Comparison of ENCODE assay signal across 14 mouse cellular contexts in genomic region chr11:51943500-51943841, GRCm38 (mm10). TPM values are rescaled to one million over a fixed set of nuclear protein-coding genes. Genes with fewer than 3 reads are reported as not detected.
DNase-seq lines count a peak whose midpoint lies in the region; ATAC-seq and TF ChIP-seq lines count a peak whose summit lies in the region.
"Had no signal": no experiment of that assay in that cellular context is flagged by ENCODE, and none has a peak within 500 bp of the region (broad histone marks: within the 10 kb centered on the region; RNA-seq: fewer than 3 reads in every experiment).

No protein-coding gene starts in this region.

- no peak for TF ChIP-seq POLR2A in CH12.LX (IDR thresholded peaks at IDR 0.05; ENCODE audit: low read depth, low read length)

- dilution Hi-C loops in CH12.LX (cut with MboI; ENCODE audit: extremely low pct_ligation_motif_present, extremely low pct_unique_long_range_greater_than_20kb, low sequenced_read_pairs): no loop called here

- no peak overlapping the region for H3K9ac ChIP-seq in hindbrain, embryonic 13.5 days
- H3K9ac ChIP-seq in hindbrain, embryonic 11.5 days (ENCODE audit: low read depth, low read length): no peak overlapping the region
- no peak overlapping the region for H3K9ac ChIP-seq in CH12.LX (ENCODE audit: insufficient read depth, low read depth)
- H3K9ac ChIP-seq in embryonic facial prominence, embryonic 13.5 days: no peak overlapping the region
- H3K9ac ChIP-seq in hindbrain, postnatal 0 days (replicated peaks; ENCODE audit: low read length): 0 out of 2 replicates have a peak overlapping the region, but pooled peaks have one; percentile 17

- in situ Hi-C loops in CH12.LX (cut with MboI; ENCODE audit: low pct_ligation_motif_present, low pct_unique_long_range_greater_than_20kb, low sequenced_read_pairs): no loop called here

- H3K4me1 ChIP-seq in hindbrain, embryonic 13.5 days (replicated peaks): peaks cover 20% of the 10 kb centered on the region
- peaks cover 3% of the 10 kb centered on the region; the same call in 1 of the 2 replicates for H3K4me1 ChIP-seq in hindbrain, embryonic 11.5 days (replicated peaks; ENCODE audit: control insufficient read depth, insufficient read depth, low read length)
- peaks cover 31 to 55% of the 10 kb centered on the region in 2 experiments for H3K4me1 ChIP-seq in CH12.LX (ENCODE audit: control insufficient read depth in 1 of 2, insufficient read depth in 2 of 2)
- H3K4me1 ChIP-seq in embryonic facial prominence, embryonic 13.5 days: peaks cover 22% of the 10 kb centered on the region
- peaks cover 10% of the 10 kb centered on the region; the same call in 1 of the 2 replicates for H3K4me1 ChIP-seq in hindbrain, postnatal 0 days (ENCODE audit: insufficient read depth, low read length)

- ATAC-seq in hindbrain, embryonic 13.5 days (ENCODE audit: low FRiP score): no peak
- no peak; the same call in 1 of the 2 replicates for ATAC-seq in hindbrain, embryonic 11.5 days (ENCODE audit: low FRiP score)
- no peak for ATAC-seq in embryonic facial prominence, embryonic 13.5 days (ENCODE audit: insufficient number of reproducible peaks, insufficient read depth, low FRiP score, low TSS enrichment, low read depth)
- peak; percentile 55; the same call in 1 of the 2 replicates for ATAC-seq in hindbrain, postnatal 0 days

- no peak overlapping the region for H3K4me3 ChIP-seq in hindbrain, embryonic 13.5 days
- H3K4me3 ChIP-seq in hindbrain, embryonic 11.5 days (ENCODE audit: low read depth, low read length): no peak overlapping the region
- H3K4me3 ChIP-seq in CH12.LX (replicated peaks in 1 of 3; ENCODE audit: low read depth in 2 of 3, low read length in 2 of 3, poor library complexity in 1 of 3): peak overlapping the region in 2 of 3 experiments; percentile 6 to 11
- no peak overlapping the region for H3K4me3 ChIP-seq in embryonic facial prominence, embryonic 13.5 days
- no peak overlapping the region for H3K4me3 ChIP-seq in hindbrain, postnatal 0 days (ENCODE audit: low read length)
- H3K4me3 ChIP-seq: left cerebral cortex, adult 2 months had no signal

- TF ChIP-seq RAD21 in CH12.LX (IDR thresholded peaks at IDR 0.05; ENCODE audit: low read depth, low read length): no peak

- no peaks in the 10 kb centered on the region for H3K9me3 ChIP-seq in hindbrain, embryonic 13.5 days
- H3K9me3 ChIP-seq in hindbrain, embryonic 11.5 days (ENCODE audit: control insufficient read depth, low read length): no peaks in the 10 kb centered on the region
- H3K9me3 ChIP-seq in CH12.LX (replicated peaks; ENCODE audit: low read length): peaks cover 4% of the 10 kb centered on the region
- H3K9me3 ChIP-seq in embryonic facial prominence, embryonic 13.5 days: no peaks in the 10 kb centered on the region
- no peaks in the 10 kb centered on the region for H3K9me3 ChIP-seq in hindbrain, postnatal 0 days (ENCODE audit: low read length)

- TF ChIP-seq EP300 in CH12.LX (IDR thresholded peaks at IDR 0.05; ENCODE audit: low read length): no peak

- DNase-seq in hindbrain, embryonic 11.5 days (ENCODE audit: low spot score): no peak
- DNase-seq in CH12.LX (ENCODE audit: extremely low read depth): peak; percentile 64
- DNase-seq in hindbrain, postnatal 0 days (ENCODE audit: low spot score): no peak
- no peak for DNase-seq in cerebellum, adult 9-10 months
- no peak for DNase-seq in cerebellum, postnatal 36 days
- DNase-seq: adrenal gland, postnatal 25 days; kidney, adult 18-20 months; kidney, postnatal 36 days; lung, postnatal 10 days; spleen, adult 18-20 months had no signal

- peak overlapping the region; percentile 69; the same call in 1 of the 2 replicates for H3K27ac ChIP-seq in hindbrain, embryonic 13.5 days
- no peak overlapping the region for H3K27ac ChIP-seq in hindbrain, embryonic 11.5 days (ENCODE audit: low read depth, low read length)
- peak overlapping the region; percentile 41 for H3K27ac ChIP-seq in CH12.LX (ENCODE audit: insufficient read depth, low read depth)
- peak overlapping the region; percentile 51; the same call in 1 of the 2 replicates for H3K27ac ChIP-seq in embryonic facial prominence, embryonic 13.5 days
- H3K27ac ChIP-seq in hindbrain, postnatal 0 days: 0 out of 2 replicates have a peak overlapping the region, but pooled peaks have one; percentile 26
- H3K27ac ChIP-seq: left cerebral cortex, adult 2 months had no signal

- 50% methylated on average over 6 of the region's 6 CpGs for WGBS in hindbrain, embryonic 13.5 days
- WGBS in hindbrain, embryonic 11.5 days: 49% methylated on average over 6 of the region's 6 CpGs
- 31% methylated on average over 6 of the region's 6 CpGs for WGBS in embryonic facial prominence, embryonic 13.5 days
- 40% methylated on average over 6 of the region's 6 CpGs for WGBS in hindbrain, postnatal 0 days

- H3K36me3 ChIP-seq in hindbrain, embryonic 13.5 days: no peaks in the 10 kb centered on the region
- H3K36me3 ChIP-seq in hindbrain, embryonic 11.5 days (ENCODE audit: control insufficient read depth, insufficient read depth, low read length): no peaks in the 10 kb centered on the region
- no peaks in the 10 kb centered on the region for H3K36me3 ChIP-seq in CH12.LX (replicated peaks in 1 of 2; ENCODE audit: control insufficient read depth in 1 of 2, insufficient read depth in 1 of 2, low read length in 1 of 2)
- no peaks in the 10 kb centered on the region for H3K36me3 ChIP-seq in embryonic facial prominence, embryonic 13.5 days
- no peaks in the 10 kb centered on the region for H3K36me3 ChIP-seq in hindbrain, postnatal 0 days (ENCODE audit: insufficient read depth, low read length)

- no peaks in the 10 kb centered on the region; the same call in none of the 2 replicates for H3K27me3 ChIP-seq in hindbrain, embryonic 13.5 days
- no peaks in the 10 kb centered on the region for H3K27me3 ChIP-seq in hindbrain, embryonic 11.5 days (ENCODE audit: control insufficient read depth, insufficient read depth, low read length)
- H3K27me3 ChIP-seq in CH12.LX (replicated peaks): peaks cover 52% of the 10 kb centered on the region
- H3K27me3 ChIP-seq in embryonic facial prominence, embryonic 13.5 days: no peaks in the 10 kb centered on the region
- no peaks in the 10 kb centered on the region for H3K27me3 ChIP-seq in hindbrain, postnatal 0 days (ENCODE audit: insufficient read depth, low read length)

- peak overlapping the region; percentile 11 for H3K4me2 ChIP-seq in hindbrain, embryonic 13.5 days
- H3K4me2 ChIP-seq in hindbrain, embryonic 11.5 days (replicated peaks; ENCODE audit: low read depth, low read length): no peak overlapping the region
- H3K4me2 ChIP-seq in CH12.LX (ENCODE audit: insufficient read depth, low read depth, poor library complexity, severe bottlenecking): peak overlapping the region; percentile 70
- peak overlapping the region; percentile 39 for H3K4me2 ChIP-seq in embryonic facial prominence, embryonic 13.5 days
- H3K4me2 ChIP-seq in hindbrain, postnatal 0 days (ENCODE audit: low read depth, low read length): no peak overlapping the region
- H3K4me2 ChIP-seq: liver, embryonic 11.5 days had no signal

- no peaks in the 10 kb centered on the region for H3K79me2 ChIP-seq in CH12.LX (replicated peaks; ENCODE audit: control insufficient read depth, extremely low read depth, insufficient read depth, poor library complexity, severe bottlenecking)

- no peak for TF ChIP-seq CTCF in CH12.LX (conservative IDR thresholded peaks at IDR 0.05 in 1 of 2, IDR thresholded peaks at IDR 0.05 in 1 of 2; ENCODE audit: low read depth in 2 of 2, low read length in 2 of 2)
- no peak for TF ChIP-seq CTCF in hindbrain, postnatal 0 days (IDR thresholded peaks at IDR 0.05; ENCODE audit: low read depth)

TF ChIP-seq in CH12.LX, 34 proteins besides CTCF, POLR2A, EP300 and RAD21:
- TF ChIP-seq MAFK (IDR thresholded peaks at IDR 0.05; ENCODE audit: insufficient replicate concordance, low read length): no peak
- 0 out of 2 replicates have a peak, but pooled peaks have one; percentile 17 for TF ChIP-seq KAT2A (IDR thresholded peaks at IDR 0.05; ENCODE audit: insufficient replicate concordance, low read length)
- 0 out of 2 replicates have a peak, but pooled peaks have one; percentile 55 for TF ChIP-seq MAX (IDR thresholded peaks at IDR 0.05; ENCODE audit: low read length)
- peak; percentile 2; the same call in 1 of the 2 replicates for TF ChIP-seq SMC3 (IDR thresholded peaks at IDR 0.05; ENCODE audit: low read depth, low read length)

RNA-seq across cellular contexts. Expression of gene Cdkn2aipnl, which starts 24.0 kb away (rescaled TPM):
- polyA plus RNA-seq in hindbrain, embryonic 13.5 days (2015; fragmentation: Nextera tagmentation; extraction: Ambion mirVana): 113 TPM in 2 replicates
- polyA plus RNA-seq in hindbrain, embryonic 11.5 days (2014; fragmentation: Nextera tagmentation; extraction: Ambion mirVana): 111 and 134 TPM in 2 replicates
- total RNA-seq in CH12.LX (2012; rRNA removed) (170 and 172 TPM in 2 replicates), CH12.LX (2014; rRNA removed) (256 and 271 TPM in 2 replicates)
- 200 and 219 TPM in 2 replicates for polyA plus RNA-seq in CH12.LX (2012; ENCODE audit: insufficient read length, low read depth)
- polyA plus RNA-seq in embryonic facial prominence, embryonic 13.5 days (2015; fragmentation: Nextera tagmentation; extraction: Ambion mirVana): 98.8 and 104 TPM in 2 replicates
- 84.6 and 87.8 TPM in 2 replicates for total RNA-seq in hindbrain, postnatal 0 days (2014; rRNA removed)
- 99.5 and 104 TPM in 2 replicates for polyA plus RNA-seq in hindbrain, postnatal 0 days (2015; fragmentation: Nextera tagmentation; extraction: Ambion mirVana)

RNA-seq across cellular contexts. Expression of gene Ube2b, which starts 57.1 kb away (rescaled TPM):
- polyA plus RNA-seq in hindbrain, embryonic 13.5 days (2015; fragmentation: Nextera tagmentation; extraction: Ambion mirVana): 256 and 270 TPM in 2 replicates
- polyA plus RNA-seq in hindbrain, embryonic 11.5 days (2014; fragmentation: Nextera tagmentation; extraction: Ambion mirVana): 193 and 205 TPM in 2 replicates
- 70.5 and 76.7 TPM in 2 replicates for total RNA-seq in CH12.LX (2012; rRNA removed)
- 230 and 250 TPM in 2 replicates for total RNA-seq in CH12.LX (2014; rRNA removed)
- 226 and 278 TPM in 2 replicates for polyA plus RNA-seq in CH12.LX (2012; ENCODE audit: insufficient read length, low read depth)
- polyA plus RNA-seq in embryonic facial prominence, embryonic 13.5 days (2015; fragmentation: Nextera tagmentation; extraction: Ambion mirVana): 233 and 245 TPM in 2 replicates
- total RNA-seq in hindbrain, postnatal 0 days (2014; rRNA removed): 123 and 125 TPM in 2 replicates
- 230 and 236 TPM in 2 replicates for polyA plus RNA-seq in hindbrain, postnatal 0 days (2015; fragmentation: Nextera tagmentation; extraction: Ambion mirVana)

Comparison
In these comparisons a context has a peak if more than half of its experiments do, and no peak if none do; other contexts are left out.
1. H3K4me2 ChIP-seq: peak in hindbrain, embryonic 13.5 days (single experiment), CH12.LX (single experiment) and embryonic facial prominence, embryonic 13.5 days (single experiment); none in hindbrain, embryonic 11.5 days (single experiment) and hindbrain, postnatal 0 days (single experiment).
2. H3K4me3 ChIP-seq: peak in CH12.LX (2 of 3); none in hindbrain, embryonic 13.5 days (single experiment), hindbrain, embryonic 11.5 days (single experiment), embryonic facial prominence, embryonic 13.5 days (single experiment) and hindbrain, postnatal 0 days (single experiment).